Mouse (Mus musculus) kidney, postnatal 25 days (tissue): ENCODE measurements around the gene Leprot.

Experiments
- DNase-seq, 2 experiments: peaks; one replicate each; pipeline ENCODE4 v3.0.0; 2021; ENCODE audit warnings: mixed read lengths in 2 of 2

The Leprot gene

GRCm38 (mm10) chr4:101647196-101647905, at the start of gene Leprot:
Leprot (plus strand) TSS chr4:101647718.
- DNase-seq = peak; percentile 99 to 100

GRCm38 (mm10) chr4:101601758-101602157, 45.8 kb upstream of the Leprot start:
- peak; percentile 33 to 45 for DNase-seq

GRCm38 (mm10) chr4:101603635-101604034, 43.9 kb upstream of the Leprot start:
- no peak for DNase-seq

- no peak for DNase-seq
These were observed 31.0 kb upstream of the Leprot start for GRCm38 (mm10) chr4:101616520-101616919.

- no peak for DNase-seq
These were observed 29.8 kb upstream of the Leprot start for GRCm38 (mm10) chr4:101617742-101618141.

- DNase-seq = no peak
These were observed 27.3 kb upstream of the Leprot start for GRCm38 (mm10) chr4:101620206-101620605.

- no peak for DNase-seq
These were observed 26.3 kb upstream of the Leprot start for GRCm38 (mm10) chr4:101621241-101621640.

GRCm38 (mm10) chr4:101625278-101625677, 22.2 kb upstream of the Leprot start:
- DNase-seq = no peak

- no peak for DNase-seq
These were observed 11.9 kb upstream of the Leprot start for GRCm38 (mm10) chr4:101635596-101635995.

- no peak for DNase-seq
These were observed 10.0 kb upstream of the Leprot start for GRCm38 (mm10) chr4:101637472-101637871.

- no peak for DNase-seq
These were observed 6.9 kb upstream of the Leprot start for GRCm38 (mm10) chr4:101640631-101641030.

GRCm38 (mm10) chr4:101642708-101643107, 4.8 kb upstream of the Leprot start:
- no peak for DNase-seq

GRCm38 (mm10) chr4:101643216-101643615, 4.3 kb upstream of the Leprot start:
- DNase-seq = no peak

- no peak for DNase-seq
These were observed 692 bp upstream of the Leprot start for GRCm38 (mm10) chr4:101646857-101647195.

GRCm38 (mm10) chr4:101647976-101648642, 591 bp downstream of the Leprot start:
- DNase-seq = peak in 1 of 2 experiments; percentile 53

- DNase-seq = no peak
These were observed 1.2 kb downstream of the Leprot start for GRCm38 (mm10) chr4:101648745-101649144.

- no peak for DNase-seq
These were observed 3.4 kb downstream of the Leprot start for GRCm38 (mm10) chr4:101650961-101651360.

- no peak for DNase-seq
These were observed 6.7 kb downstream of the Leprot start for GRCm38 (mm10) chr4:101654256-101654655.

GRCm38 (mm10) chr4:101654788-101655414, 7.4 kb downstream of the Leprot start:
- DNase-seq = no peak

- no peak for DNase-seq
These were observed 7.9 kb downstream of the Leprot start for GRCm38 (mm10) chr4:101655415-101655790.

- DNase-seq = peak; percentile 17 to 60
These were observed 8.5 kb downstream of the Leprot start for GRCm38 (mm10) chr4:101656056-101656455.

- no peak for DNase-seq
These were observed 9.5 kb downstream of the Leprot start for GRCm38 (mm10) chr4:101656956-101657570.

GRCm38 (mm10) chr4:101664160-101664750, 16.7 kb downstream of the Leprot start:
- peak in 1 of 2 experiments; percentile 68 for DNase-seq
